Mouse (Mus musculus): ENCODE measurements around the gene Slc44a4.

DNA sequence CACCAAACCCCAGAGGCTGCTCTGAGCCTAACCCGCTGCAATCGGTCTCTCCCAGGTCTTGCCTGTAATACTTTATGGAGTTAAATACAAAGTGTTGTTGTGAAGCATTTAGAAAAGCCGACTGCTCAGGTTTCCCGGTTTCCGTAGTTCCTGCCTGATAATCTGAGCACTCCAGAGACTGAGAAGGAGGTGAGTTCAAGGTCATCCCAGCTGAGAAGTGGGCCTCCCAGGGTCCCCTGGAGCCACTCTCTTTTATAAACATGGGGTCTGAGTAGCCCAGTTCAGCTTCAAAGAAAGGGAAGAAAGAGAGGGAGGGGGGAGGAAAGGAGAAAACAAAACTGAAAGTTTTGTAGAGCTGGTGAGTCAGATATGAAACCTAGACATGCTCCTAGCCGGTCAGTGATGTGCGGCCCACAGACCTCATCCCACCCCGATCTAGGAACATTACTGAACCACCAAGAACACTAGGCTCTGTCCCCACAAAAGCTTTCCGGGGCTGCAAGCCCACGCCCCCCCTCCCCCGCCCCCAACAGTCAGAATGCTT, 34.9 kb upstream of the Slc44a4 start, which contains the start of gene Zbtb12:
- TF ChIP-seq CTCF (IDR thresholded peaks at IDR 0.05; ENCODE audit: low read depth) (no peak), EP300 (IDR thresholded peaks at IDR 0.05; ENCODE audit: low read depth) (no peak)
